Mouse (Mus musculus): ENCODE data around the gene Tmc2. TPM values are rescaled to one million over a fixed set of nuclear protein-coding genes. Genes with fewer than 3 reads are reported as not detected.
A peak's percentile ranks its signal among the peaks of the same experiment; 100 is the strongest.

Tmc2 gene
- polyA plus RNA-seq, 1 experiment from 2014 or later: not detected

DNA sequence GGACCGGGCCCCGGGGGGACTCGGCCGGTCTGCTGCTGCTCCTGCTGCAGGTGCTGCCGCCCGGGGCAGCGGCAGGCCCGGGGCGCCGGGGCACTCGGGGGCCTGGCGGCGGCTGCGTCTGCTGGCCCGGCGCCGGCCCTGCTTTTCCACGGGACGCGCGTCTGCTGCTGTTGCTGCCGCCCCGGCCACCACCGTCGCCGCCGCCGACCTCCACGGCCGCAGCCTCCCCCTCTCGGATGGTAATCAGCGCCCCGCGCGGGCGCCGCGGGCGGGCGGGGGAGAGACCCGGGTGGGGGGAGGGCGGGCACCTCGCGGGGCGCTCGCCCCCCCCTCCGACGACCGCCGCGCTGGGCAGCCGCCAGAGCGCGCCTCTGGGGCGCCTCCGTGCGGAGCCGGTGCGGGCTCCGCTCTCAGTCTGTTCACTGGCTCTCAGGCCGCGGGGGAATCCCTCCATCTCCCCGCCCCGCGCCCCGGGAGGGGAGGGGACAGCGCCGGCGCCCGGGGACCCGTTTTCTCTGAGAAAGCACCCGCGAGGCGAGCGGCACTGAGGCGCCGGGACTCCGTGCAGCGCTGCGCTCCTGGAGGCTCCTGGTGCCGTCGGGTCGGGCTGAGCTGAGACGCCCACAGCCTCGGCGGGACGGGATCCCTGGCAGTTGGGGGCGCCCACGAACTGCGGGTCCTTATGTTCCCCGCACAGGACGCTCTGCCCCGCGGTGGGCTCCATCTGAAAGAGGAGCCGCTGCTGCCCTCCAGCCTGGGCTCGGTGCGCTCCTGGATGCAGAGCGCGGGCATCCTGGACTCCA is 100.5 kb downstream of the Tmc2 start:
- ATAC-seq (ENCODE audit: low FRiP score) (peak; percentile 64), DNase-seq (ENCODE audit: low spot score) (peak; percentile 77)
- Histone ChIP-seq H3K27me3 (ENCODE audit: control insufficient read depth, insufficient read depth, low read length) (peaks cover 13% of the 10 kb centered on the region), H3K4me2 (replicated peaks; ENCODE audit: low read depth, low read length) (peak overlapping the region; percentile 81), H3K9me3 (ENCODE audit: control insufficient read depth, low read length) (no peaks in the 10 kb centered on the region), H3K4me3 (ENCODE audit: low read depth, low read length) (peak overlapping the region; percentile 76), H3K27ac (ENCODE audit: low read depth, low read length) (peak overlapping the region; percentile 68), H3K4me1 (replicated peaks; ENCODE audit: control insufficient read depth, insufficient read depth, low read length) (peaks cover 8% of the 10 kb centered on the region), H3K36me3 (ENCODE audit: control insufficient read depth, insufficient read depth, low read length) (no peaks in the 10 kb centered on the region), H3K9ac (ENCODE audit: low read depth, low read length) (peak overlapping the region; percentile 81)
- 1% methylated on average over 31 of the region's 99 CpGs for WGBS

DNA sequence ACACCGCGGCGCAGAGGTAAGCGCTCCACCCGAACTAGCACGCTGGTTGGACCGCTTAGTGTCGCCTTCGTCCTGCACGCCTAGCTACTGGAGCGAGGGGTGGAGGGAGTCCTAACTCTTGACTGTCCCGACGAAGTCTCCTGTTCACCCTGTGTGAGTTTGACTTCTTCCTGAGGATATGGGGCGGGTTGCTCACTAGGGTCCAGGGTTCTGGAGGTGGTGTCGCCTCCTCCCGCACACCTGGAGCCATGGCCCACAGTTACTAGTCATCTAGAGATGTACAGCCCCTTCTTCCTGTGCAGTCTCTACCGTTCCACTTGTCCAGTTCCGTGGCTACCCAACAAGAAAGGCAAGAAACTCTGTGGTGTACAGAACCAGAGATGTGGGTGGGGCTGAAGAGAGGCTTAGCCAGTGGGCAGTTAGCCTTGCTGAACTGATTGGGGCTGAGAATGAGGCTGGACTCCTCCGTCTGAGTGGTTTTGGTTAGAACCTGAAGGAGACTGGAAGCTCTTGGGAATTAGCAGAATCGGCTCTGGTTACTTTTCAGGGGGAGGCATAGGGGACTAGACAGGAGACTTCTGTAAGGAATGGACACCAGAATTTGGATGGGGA is 101.2 kb downstream of the Tmc2 start:
- 5% methylated on average over 20 of the region's 20 CpGs for WGBS
- ATAC-seq (ENCODE audit: low FRiP score): no peak; the same call in 1 of the 2 replicates
- no peak overlapping the region for H3K27ac ChIP-seq (ENCODE audit: low read depth, low read length)

DNA sequence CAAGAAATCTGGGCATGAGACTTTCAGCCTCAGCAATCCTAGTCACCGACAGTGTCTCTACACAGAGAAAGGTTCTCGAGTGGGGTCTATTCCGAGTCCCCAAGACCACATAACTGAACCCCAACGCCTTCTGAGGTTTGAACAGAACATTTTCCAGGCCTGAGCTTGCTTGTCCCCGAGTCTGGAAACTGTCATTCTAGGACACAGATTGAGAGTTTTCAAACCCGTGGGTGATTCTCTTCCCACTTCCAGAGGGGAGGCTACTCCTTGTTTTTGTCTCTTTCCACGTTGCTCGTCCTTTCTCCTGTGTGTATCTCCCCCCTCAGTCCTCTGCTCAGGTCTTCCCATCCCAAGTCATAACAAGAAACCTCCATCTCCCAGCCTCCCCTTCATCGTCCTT is 102.6 kb downstream of the Tmc2 start:
- H3K36me3 ChIP-seq (ENCODE audit: control insufficient read depth, insufficient read depth, low read length): no peaks in the 10 kb centered on the region
- H3K9me3 ChIP-seq (ENCODE audit: control insufficient read depth, low read length): no peaks in the 10 kb centered on the region
- no peak for DNase-seq (ENCODE audit: low spot score)
- no peak overlapping the region for H3K4me2 ChIP-seq (replicated peaks; ENCODE audit: low read depth, low read length)
- H3K27me3 ChIP-seq (ENCODE audit: control insufficient read depth, insufficient read depth, low read length): peaks cover 13% of the 10 kb centered on the region
- 74% methylated on average over 9 of the region's 9 CpGs for WGBS
- no peak overlapping the region for H3K27ac ChIP-seq (ENCODE audit: low read depth, low read length)
- H3K4me1 ChIP-seq (replicated peaks; ENCODE audit: control insufficient read depth, insufficient read depth, low read length): peaks cover 8% of the 10 kb centered on the region
- H3K4me3 ChIP-seq (ENCODE audit: low read depth, low read length): no peak overlapping the region
- no peak overlapping the region for H3K9ac ChIP-seq (ENCODE audit: low read depth, low read length)
- no peak for ATAC-seq (ENCODE audit: low FRiP score)

More for the DNA sequence above, 101.2 kb downstream of the Tmc2 start:
- Histone ChIP-seq H3K4me1 (replicated peaks; ENCODE audit: control insufficient read depth, insufficient read depth, low read length) (peaks cover 8% of the 10 kb centered on the region), H3K36me3 (ENCODE audit: control insufficient read depth, insufficient read depth, low read length) (no peaks in the 10 kb centered on the region), H3K9me3 (ENCODE audit: control insufficient read depth, low read length) (no peaks in the 10 kb centered on the region), H3K4me3 (ENCODE audit: low read depth, low read length) (peak overlapping the region; percentile 76), H3K9ac (ENCODE audit: low read depth, low read length) (peak overlapping the region; percentile 81), H3K27me3 (ENCODE audit: control insufficient read depth, insufficient read depth, low read length) (peaks cover 13% of the 10 kb centered on the region), H3K4me2 (replicated peaks; ENCODE audit: low read depth, low read length) (peak overlapping the region; percentile 81)
- peak; percentile 30 for DNase-seq (ENCODE audit: low spot score)

DNA sequence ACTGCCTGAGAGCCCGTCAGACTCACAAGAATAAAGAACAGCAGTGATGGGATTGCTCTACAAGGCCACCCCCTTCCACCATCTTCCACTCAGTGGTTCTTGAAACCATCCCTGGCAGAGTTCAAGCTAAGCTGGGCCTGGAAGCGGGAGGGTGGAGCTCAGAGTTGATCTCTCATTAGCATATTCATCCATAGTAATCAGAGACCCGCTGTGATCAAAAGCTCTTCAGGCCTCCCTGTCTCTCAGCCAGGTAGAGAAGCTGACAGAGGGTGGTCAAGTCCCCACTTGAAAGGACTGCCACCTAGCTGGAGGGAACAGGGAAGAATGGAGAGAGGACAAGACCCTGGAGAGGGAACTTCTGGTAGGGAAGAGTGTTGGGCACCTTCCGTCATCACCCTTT is 108.0 kb downstream of the Tmc2 start:
- no peak for DNase-seq (ENCODE audit: low spot score)
- Histone ChIP-seq H3K4me2 (replicated peaks; ENCODE audit: low read depth, low read length) (no peak overlapping the region), H3K27ac (ENCODE audit: low read depth, low read length) (no peak overlapping the region), H3K9ac (ENCODE audit: low read depth, low read length) (no peak overlapping the region), H3K9me3 (ENCODE audit: control insufficient read depth, low read length) (no peaks in the 10 kb centered on the region), H3K27me3 (ENCODE audit: control insufficient read depth, insufficient read depth, low read length) (no peaks in the 10 kb centered on the region), H3K4me3 (ENCODE audit: low read depth, low read length) (no peak overlapping the region), H3K4me1 (replicated peaks; ENCODE audit: control insufficient read depth, insufficient read depth, low read length) (no peaks in the 10 kb centered on the region), H3K36me3 (ENCODE audit: control insufficient read depth, insufficient read depth, low read length) (no peaks in the 10 kb centered on the region)
- no peak for ATAC-seq (ENCODE audit: low FRiP score)
- WGBS: 52% methylated on average over 4 of the region's 4 CpGs

Other genes starting within 250 kb of the Tmc2 start
- 0.11 TPM in 1 of 2 replicates, not detected in the other for gene Tgm3, start 182.8 kb upstream of the Tmc2 start, polyA plus RNA-seq (2014; fragmentation: Nextera tagmentation; extraction: Ambion mirVana)
- not detected in 2 replicates for gene Tgm6, start 82.8 kb upstream of the Tmc2 start, polyA plus RNA-seq (2014; fragmentation: Nextera tagmentation; extraction: Ambion mirVana)
- 698 and 723 TPM in 2 replicates for gene Snrpb, start 15.8 kb upstream of the Tmc2 start, polyA plus RNA-seq (2014; fragmentation: Nextera tagmentation; extraction: Ambion mirVana)
- 297 and 331 TPM in 2 replicates for gene Nop56, start 79.2 kb downstream of the Tmc2 start, polyA plus RNA-seq (2014; fragmentation: Nextera tagmentation; extraction: Ambion mirVana)
- gene Idh3b, start 89.4 kb downstream of the Tmc2 start, polyA plus RNA-seq (2014; fragmentation: Nextera tagmentation; extraction: Ambion mirVana): 141 and 147 TPM in 2 replicates
- gene Ebf4, start 100.0 kb downstream of the Tmc2 start, polyA plus RNA-seq (2014; fragmentation: Nextera tagmentation; extraction: Ambion mirVana): 1.1 and 1.2 TPM in 2 replicates
- gene Cpxm1, start 202.4 kb downstream of the Tmc2 start, polyA plus RNA-seq (2014; fragmentation: Nextera tagmentation; extraction: Ambion mirVana): 31.8 and 32.1 TPM in 2 replicates
- not detected in 2 replicates for gene Gm28372, start 210.0 kb downstream of the Tmc2 start, polyA plus RNA-seq (2014; fragmentation: Nextera tagmentation; extraction: Ambion mirVana)
- not detected in 2 replicates for gene 1700020A23Rik, start 210.1 kb downstream of the Tmc2 start, polyA plus RNA-seq (2014; fragmentation: Nextera tagmentation; extraction: Ambion mirVana)
- not detected in 2 replicates for gene Tmem239, start 211.3 kb downstream of the Tmc2 start, polyA plus RNA-seq (2014; fragmentation: Nextera tagmentation; extraction: Ambion mirVana)
- gene Vps16, start 229.1 kb downstream of the Tmc2 start, polyA plus RNA-seq (2014; fragmentation: Nextera tagmentation; extraction: Ambion mirVana): 70.2 and 78.5 TPM in 2 replicates
- 8.1 and 10.3 TPM in 2 replicates for gene Pced1a, start 229.5 kb downstream of the Tmc2 start, polyA plus RNA-seq (2014; fragmentation: Nextera tagmentation; extraction: Ambion mirVana)

Measured in hindbrain, embryonic 11.5 days (tissue).